Mouse (Mus musculus) left cerebral cortex, postnatal 14 days (tissue): ENCODE data around the gene Nipal4. TPM values are rescaled to one million over a fixed set of nuclear protein-coding genes. Genes with fewer than 3 reads are reported as not detected.
A peak's percentile ranks its signal among the peaks of the same experiment; 100 is the strongest.

Experiments
- DNase-seq, 2 experiments: peaks; one replicate each; pipeline ENCODE4 v3.0.0; 2021 to 2022; ENCODE audit warnings: low spot score in 2 of 2, mixed read lengths in 1 of 2
- intact Hi-C: fragments of 180-260 bp; cut with DNase I; formaldehyde crosslinking; loops from one replicate; pipeline ENCODE4 v1.15.1; 2025
- total RNA-seq, 2 experiments: library from RNA; stranded (reverse); gene quantifications; 2 replicates each; pipeline ENCODE4 v1.2.3; 2021

Gene Nipal4
- total RNA-seq, 2 experiments from 2014 or later = 1.6 to 2.6 TPM

- DNase-seq = peak in 1 of 2 experiments; percentile 18
- intact Hi-C loops = no loop called here
These were observed 9.8 kb upstream of the Nipal4 start for GRCm38 (mm10) chr11:46176155-46176554.

GRCm38 (mm10) chr11:46172128-46172527 lies 5.8 kb upstream of the Nipal4 start:
- no peak for DNase-seq
- intact Hi-C loops = no loop called here

GRCm38 (mm10) chr11:46169908-46170307 lies 3.6 kb upstream of the Nipal4 start:
- DNase-seq = no peak
- intact Hi-C loops = no loop called here

- DNase-seq = no peak
- intact Hi-C loops = no loop called here
These were observed 2.2 kb upstream of the Nipal4 start for GRCm38 (mm10) chr11:46168506-46168905.

- DNase-seq = no peak
- intact Hi-C loops = no loop called here
These were observed 8.8 kb downstream of the Nipal4 start for GRCm38 (mm10) chr11:46157462-46157861.

DNA sequence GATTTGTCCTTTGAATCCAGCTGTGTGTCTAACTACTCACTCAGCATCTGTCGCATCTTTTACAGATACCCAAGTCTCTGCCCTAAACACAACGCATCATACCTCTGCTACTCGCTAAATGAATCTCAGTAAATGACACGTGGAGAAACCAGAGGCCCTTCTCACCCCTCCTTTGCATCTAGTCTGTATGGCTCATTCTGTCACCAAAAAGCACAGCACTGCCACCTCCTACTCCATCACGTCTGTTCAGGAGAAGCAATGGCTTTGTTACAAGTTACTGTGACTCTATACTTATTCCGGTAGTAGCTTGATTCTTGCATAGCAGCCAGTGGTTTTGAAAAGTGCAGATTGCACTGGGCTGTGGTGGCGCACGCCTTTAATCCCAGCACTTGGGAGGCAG lies 9.4 kb downstream of the Nipal4 start:
- peak in 1 of 2 experiments; percentile 66 for DNase-seq
- intact Hi-C loops = no loop called here

- intact Hi-C loops = no loop called here
- DNase-seq = no peak
These were observed 19.7 kb downstream of the Nipal4 start for GRCm38 (mm10) chr11:46146619-46147018.

GRCm38 (mm10) chr11:46145163-46145875 lies 21.0 kb downstream of the Nipal4 start:
- no peak for DNase-seq
- intact Hi-C loops = no loop called here

DNA sequence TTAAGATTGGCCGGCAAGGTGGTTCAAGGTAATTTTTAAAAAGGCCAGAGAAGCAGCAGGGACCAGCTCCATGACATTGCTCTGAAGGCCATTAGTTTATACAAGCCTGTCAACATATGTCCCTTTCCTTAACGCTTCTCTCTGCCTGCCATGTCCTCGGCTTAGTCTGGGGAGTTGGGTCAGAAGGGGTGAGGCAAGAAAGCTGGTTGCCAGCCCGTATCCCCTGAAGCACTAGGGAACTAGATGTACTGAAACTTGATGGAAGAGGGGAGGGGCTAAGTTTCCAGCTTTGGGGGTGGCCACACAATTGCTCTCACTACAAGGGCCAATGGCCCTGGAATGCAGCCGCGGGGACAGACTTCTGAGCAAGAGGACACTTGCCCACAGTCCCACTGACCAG lies 23.0 kb downstream of the Nipal4 start:
- DNase-seq = no peak
- intact Hi-C loops = no loop called here

GRCm38 (mm10) chr11:46134899-46135298 lies 31.4 kb downstream of the Nipal4 start:
- intact Hi-C loops = loop anchor here (10.0 kb wide), 2 partner anchors 80 to 190 kb away; partner anchors contain the start of genes Adam19, Gm12166 and Lsm11
- peak; percentile 71 to 78 for DNase-seq

- intact Hi-C loops = loop anchor here (10.0 kb wide), 2 partner anchors 77 to 187 kb away; partner anchors contain the start of genes Adam19, Gm12166 and Lsm11
These were observed 35.0 kb downstream of the Nipal4 start for GRCm38 (mm10) chr11:46131022-46131986.

DNA sequence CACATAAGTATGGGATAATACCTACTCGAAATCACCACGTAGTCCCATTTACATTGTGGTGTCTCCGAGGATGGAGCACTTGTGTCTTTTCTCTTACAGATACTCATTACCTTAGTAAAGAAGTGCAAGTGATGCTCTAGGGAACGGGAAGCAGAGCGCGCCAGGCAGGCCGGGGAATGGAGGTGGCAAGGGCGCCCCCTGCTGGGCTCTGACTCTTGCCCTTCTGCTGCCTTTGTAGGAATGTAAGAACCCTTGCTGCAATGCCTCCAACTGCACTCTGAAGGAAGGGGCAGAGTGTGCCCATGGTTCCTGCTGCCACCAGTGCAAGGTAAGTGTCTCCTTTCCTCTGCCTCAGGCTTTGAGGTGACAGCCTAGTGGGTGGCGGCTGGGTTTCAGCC lies 37.8 kb downstream of the Nipal4 start:
- DNase-seq = peak; percentile 51 to 64
- intact Hi-C loops = loop anchor here (5.0 kb wide), 1 partner anchor 111 kb away; no protein-coding TSS in a partner anchor

More at GRCm38 (mm10) chr11:46131022-46131986, 35.0 kb downstream of the Nipal4 start:
- no peak for DNase-seq

- no peak for DNase-seq
- intact Hi-C loops = loop anchor here (5.0 kb wide), 1 partner anchor 111 kb away; no protein-coding TSS in a partner anchor
These were observed 38.4 kb downstream of the Nipal4 start for GRCm38 (mm10) chr11:46127621-46128547.

GRCm38 (mm10) chr11:46126827-46127410 lies 39.4 kb downstream of the Nipal4 start:
- DNase-seq = no peak
- intact Hi-C loops = loop anchor here (5.0 kb wide), 1 partner anchor 110 kb away; no protein-coding TSS in a partner anchor

GRCm38 (mm10) chr11:46126317-46126716 lies 40.0 kb downstream of the Nipal4 start:
- intact Hi-C loops = loop anchor here (5.0 kb wide), 1 partner anchor 109 kb away; no protein-coding TSS in a partner anchor
- no peak for DNase-seq

DNA sequence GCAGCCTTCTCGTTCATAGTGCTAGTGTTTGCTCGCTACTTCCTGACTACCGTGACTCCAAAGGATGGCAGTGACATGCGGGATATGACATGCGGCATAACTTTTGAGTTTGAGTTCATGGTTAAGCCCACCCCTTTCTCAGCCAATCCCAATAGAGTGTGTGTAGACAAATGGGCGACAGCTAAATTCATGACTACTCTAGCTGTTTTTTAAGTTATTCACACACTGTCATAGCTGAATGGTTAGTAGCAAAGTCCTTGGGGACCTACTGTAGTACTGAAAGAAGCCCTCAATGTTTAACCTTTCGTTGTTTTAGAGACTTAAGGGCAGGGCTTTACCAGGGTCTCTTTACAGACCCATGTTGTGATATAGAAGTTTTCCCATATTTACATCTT lies 40.5 kb downstream of the Nipal4 start:
- no peak for DNase-seq
- intact Hi-C loops = loop anchor here (5.0 kb wide), 1 partner anchor 109 kb away; no protein-coding TSS in a partner anchor

- intact Hi-C loops = loop anchor here (5.0 kb wide), 1 partner anchor 108 kb away; no protein-coding TSS in a partner anchor
- DNase-seq = no peak
These were observed 41.0 kb downstream of the Nipal4 start for GRCm38 (mm10) chr11:46125093-46125834.
